Mouse (Mus musculus): ENCODE data around the gene Zfp639. TPM values are rescaled to one million over a fixed set of nuclear protein-coding genes. Genes with fewer than 3 reads are reported as not detected.

Gene Zfp639
- polyA plus RNA-seq (2014; fragmentation: Illumina TruSeq; extraction: RNeasy Lipid Tissue Mini Kit (QIAGEN cat#74804); ENCODE audit: low read depth, low replicate concordance), result 46.9 TPM

DNA sequence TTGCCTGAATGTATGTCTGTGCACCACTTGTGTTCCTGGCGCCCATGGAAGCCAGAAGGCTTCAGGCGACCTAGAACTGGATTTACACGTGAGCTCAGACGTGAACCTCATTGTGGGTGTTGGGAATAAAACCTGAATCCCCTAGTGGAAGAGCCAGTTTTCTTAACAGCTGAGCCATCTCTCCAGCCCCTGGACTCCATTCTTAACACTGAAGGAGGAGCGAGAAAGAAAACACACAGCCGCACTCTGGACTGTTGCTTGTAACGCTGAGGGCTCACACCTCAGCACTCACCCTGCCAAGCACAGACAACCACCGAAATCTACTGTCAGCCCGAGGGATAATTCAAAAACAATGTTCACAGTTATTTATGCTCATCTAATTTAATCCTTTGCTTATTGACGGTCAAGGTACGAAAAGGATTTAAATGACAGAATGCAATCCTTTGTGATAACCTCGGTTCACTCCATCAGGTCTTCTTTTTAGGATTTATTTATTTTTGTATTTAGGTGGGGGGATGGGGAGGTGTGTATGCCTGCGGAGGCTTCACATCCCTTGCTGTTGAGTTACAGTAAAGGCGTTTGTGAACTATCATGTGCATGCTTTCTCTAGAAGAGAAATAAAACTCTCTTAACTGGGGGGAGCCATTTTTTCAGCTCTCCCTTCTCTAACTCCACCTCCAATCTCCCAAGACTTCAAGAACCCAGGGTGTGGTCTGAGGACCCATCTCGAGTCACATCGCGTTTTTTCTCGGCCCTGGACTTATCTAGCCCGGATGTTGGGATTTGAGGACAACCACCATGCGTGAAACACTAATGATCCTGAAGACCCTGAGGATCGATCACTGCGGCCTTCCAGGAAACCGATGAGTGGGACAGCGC, at the start of gene Zfp639:
TSS of gene Zfp639 (plus strand) at position 764 of the 879 bp plus-strand sequence.

DNA sequence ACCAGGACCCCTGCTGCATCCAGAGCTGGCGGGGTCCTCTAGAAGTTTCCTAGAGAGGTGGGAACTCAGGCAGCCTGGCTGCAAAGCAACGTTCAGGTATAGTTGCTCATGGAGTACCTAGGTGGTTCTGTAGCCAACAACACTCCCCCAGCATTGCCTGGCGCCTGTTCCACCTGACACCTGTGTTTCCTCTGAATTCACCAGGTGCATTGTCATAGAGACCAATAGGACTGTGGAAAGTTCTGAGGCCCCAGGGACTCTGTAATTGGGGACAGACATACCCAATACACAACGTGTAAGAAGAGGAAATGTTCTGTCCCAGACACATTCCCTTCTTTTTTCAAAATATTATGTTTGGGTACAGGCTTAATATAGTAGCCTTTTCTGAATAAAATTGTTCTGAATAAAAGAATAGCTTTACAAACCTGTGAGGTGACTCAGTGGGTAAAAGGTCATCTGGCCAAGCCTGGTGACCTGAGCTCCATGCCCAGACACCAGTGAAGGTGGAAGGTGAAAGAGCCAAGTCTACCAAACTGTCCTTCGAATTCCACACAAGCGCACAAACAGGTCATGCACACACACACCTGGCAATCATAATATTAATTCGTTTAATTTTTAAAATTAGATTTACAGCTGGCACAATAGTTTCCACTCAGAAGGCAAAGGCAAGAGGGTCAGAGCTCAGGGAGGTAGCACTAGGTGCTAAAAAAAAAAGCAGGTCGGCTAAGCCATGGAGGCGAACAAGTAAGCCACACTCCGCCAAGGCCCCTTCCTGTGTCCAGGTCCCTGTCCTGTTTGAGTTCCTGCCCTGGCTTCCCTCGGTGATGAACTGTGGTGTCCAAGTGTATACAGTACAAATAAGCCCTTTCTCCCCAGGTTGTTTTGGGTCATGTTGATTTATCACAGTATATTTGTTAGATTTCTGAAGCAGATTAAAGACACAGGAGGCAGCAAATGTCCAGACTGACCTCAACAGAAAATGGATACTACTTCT, 17.7 kb upstream of the Zfp639 start, which contains the start of gene Kcnmb3:
TSS of gene Kcnmb3 (minus strand) at position 135 of the 994 bp plus-strand sequence.

DNA sequence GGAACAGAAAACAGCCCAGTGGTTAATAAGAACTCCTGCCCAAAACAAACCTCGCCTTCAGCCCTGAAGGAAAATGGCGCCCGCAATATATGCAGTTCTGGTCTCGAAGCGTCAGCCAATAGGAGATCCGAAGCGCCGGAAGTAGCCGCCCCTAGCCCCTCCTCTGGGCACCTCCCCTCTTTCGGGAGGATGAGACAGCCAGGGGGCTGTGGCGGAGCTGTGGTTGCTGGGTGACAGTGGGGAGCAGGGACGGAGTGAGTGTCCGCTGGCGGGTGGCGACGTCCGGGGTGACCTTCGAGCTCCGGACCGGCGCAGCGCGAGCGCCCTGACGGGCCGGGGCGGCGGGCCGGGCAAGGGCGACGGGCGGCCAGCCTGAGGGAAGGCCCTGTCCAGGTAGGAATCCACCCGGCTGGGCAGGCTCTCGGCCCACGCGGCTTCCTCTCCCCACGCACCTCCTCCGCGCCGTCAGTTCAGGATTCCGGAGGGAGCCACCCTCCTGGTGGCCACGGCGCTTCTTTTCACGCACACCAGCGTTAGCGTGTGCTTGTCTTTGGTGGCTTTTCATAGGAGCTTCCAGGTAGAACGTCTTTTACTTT, 19.3 kb downstream of the Zfp639 start, which contains the start of gene Mfn1:
TSS of gene Mfn1 (plus strand) at position 163 of the 596 bp plus-strand sequence.

Other genes with a start within 250 kb of the Zfp639 start
- 3.8 TPM for gene Zmat3, start 144.2 kb upstream of the Zfp639 start, polyA plus RNA-seq (2014; fragmentation: Illumina TruSeq; extraction: RNeasy Lipid Tissue Mini Kit (QIAGEN cat#74804); ENCODE audit: low read depth, low replicate concordance)
- gene Pik3ca, start 112.6 kb upstream of the Zfp639 start, polyA plus RNA-seq (2014; fragmentation: Illumina TruSeq; extraction: RNeasy Lipid Tissue Mini Kit (QIAGEN cat#74804); ENCODE audit: low read depth, low replicate concordance), result 24.8 TPM
- not detected for gene Kcnmb3, start 18.0 kb upstream of the Zfp639 start, polyA plus RNA-seq (2014; fragmentation: Illumina TruSeq; extraction: RNeasy Lipid Tissue Mini Kit (QIAGEN cat#74804); ENCODE audit: low read depth, low replicate concordance)
- gene Mfn1, start 19.2 kb downstream of the Zfp639 start, polyA plus RNA-seq (2014; fragmentation: Illumina TruSeq; extraction: RNeasy Lipid Tissue Mini Kit (QIAGEN cat#74804); ENCODE audit: low read depth, low replicate concordance), result 442 TPM
- 9.6 TPM for gene Gnb4, start 106.3 kb downstream of the Zfp639 start, polyA plus RNA-seq (2014; fragmentation: Illumina TruSeq; extraction: RNeasy Lipid Tissue Mini Kit (QIAGEN cat#74804); ENCODE audit: low read depth, low replicate concordance)
- gene Actl6a, start 196.0 kb downstream of the Zfp639 start, polyA plus RNA-seq (2014; fragmentation: Illumina TruSeq; extraction: RNeasy Lipid Tissue Mini Kit (QIAGEN cat#74804); ENCODE audit: low read depth, low replicate concordance), result 26.7 TPM
- 1,115 TPM for gene Ndufb5, start 226.7 kb downstream of the Zfp639 start, polyA plus RNA-seq (2014; fragmentation: Illumina TruSeq; extraction: RNeasy Lipid Tissue Mini Kit (QIAGEN cat#74804); ENCODE audit: low read depth, low replicate concordance)
- 47.0 TPM for gene Mrpl47, start 227.3 kb downstream of the Zfp639 start, polyA plus RNA-seq (2014; fragmentation: Illumina TruSeq; extraction: RNeasy Lipid Tissue Mini Kit (QIAGEN cat#74804); ENCODE audit: low read depth, low replicate concordance)

Measured in heart, adult 10 weeks (tissue).